Mouse (Mus musculus): ENCODE data around the gene Rassf2. TPM values are rescaled to one million over a fixed set of nuclear protein-coding genes. Genes with fewer than 3 reads are reported as not detected.
A peak's percentile ranks its signal among the peaks of the same experiment; 100 is the strongest.

Gene Rassf2
- polyA plus RNA-seq, 1 experiment from 2014 or later, result 5.5 TPM

GRCm38 (mm10) chr2:132049491-132049890, 19.4 kb upstream of the Rassf2 start:
- Histone ChIP-seq H3K36me3 (no peaks in the 10 kb centered on the region), H3K9me3 (replicated peaks) (no peaks in the 10 kb centered on the region), H3K4me3 (no peak overlapping the region), H3K27ac (no peak overlapping the region), H3K27me3 (ENCODE audit: low read depth, poor library complexity, severe bottlenecking) (no peaks in the 10 kb centered on the region), H3K4me1 (peaks cover 7% of the 10 kb centered on the region; the same call in 1 of the 2 replicates)
- 58% methylated on average over 3 of the region's 3 CpGs for WGBS
- no peak for DNase-seq (ENCODE audit: low spot score)

- H3K36me3 ChIP-seq, result no peaks in the 10 kb centered on the region
- H3K4me3 ChIP-seq, result no peak overlapping the region
- H3K4me1 ChIP-seq, result peaks cover 17% of the 10 kb centered on the region
- 83% methylated on average over 11 of the region's 11 CpGs for WGBS
- H3K27ac ChIP-seq, result no peak overlapping the region
- no peak for DNase-seq (ENCODE audit: low spot score)
- no peaks in the 10 kb centered on the region for H3K27me3 ChIP-seq (ENCODE audit: low read depth, poor library complexity, severe bottlenecking)
- no peaks in the 10 kb centered on the region for H3K9me3 ChIP-seq (replicated peaks)
Measured at GRCm38 (mm10) chr2:132048143-132048772, 18.2 kb upstream of the Rassf2 start.

- Histone ChIP-seq H3K27me3 (ENCODE audit: low read depth, poor library complexity, severe bottlenecking) (no peaks in the 10 kb centered on the region), H3K36me3 (no peaks in the 10 kb centered on the region), H3K27ac (no peak overlapping the region), H3K9me3 (replicated peaks) (no peaks in the 10 kb centered on the region), H3K4me1 (peaks cover 26% of the 10 kb centered on the region), H3K4me3 (no peak overlapping the region)
- no peak for DNase-seq (ENCODE audit: low spot score)
- WGBS, result 91% methylated on average over 4 of the region's 4 CpGs
Measured at GRCm38 (mm10) chr2:132047364-132047763, 17.3 kb upstream of the Rassf2 start.

- peaks cover 31% of the 10 kb centered on the region for H3K4me1 ChIP-seq
- H3K27me3 ChIP-seq (ENCODE audit: low read depth, poor library complexity, severe bottlenecking), result no peaks in the 10 kb centered on the region
- H3K4me3 ChIP-seq, result no peak overlapping the region
- no peaks in the 10 kb centered on the region for H3K36me3 ChIP-seq
- 94% methylated on average over 4 of the region's 4 CpGs for WGBS
- no peak for DNase-seq (ENCODE audit: low spot score)
- H3K27ac ChIP-seq, result no peak overlapping the region
- no peaks in the 10 kb centered on the region for H3K9me3 ChIP-seq (replicated peaks)
Measured at GRCm38 (mm10) chr2:132046659-132047058, 16.6 kb upstream of the Rassf2 start.

- 86% methylated on average over 15 of the region's 15 CpGs for WGBS
- peak overlapping the region; percentile 20 for H3K27ac ChIP-seq
- no peak overlapping the region for H3K4me3 ChIP-seq
- no peaks in the 10 kb centered on the region for H3K9me3 ChIP-seq (replicated peaks)
- no peak for DNase-seq (ENCODE audit: low spot score)
- peaks cover 31% of the 10 kb centered on the region for H3K4me1 ChIP-seq
- no peaks in the 10 kb centered on the region for H3K36me3 ChIP-seq
- H3K27me3 ChIP-seq (ENCODE audit: low read depth, poor library complexity, severe bottlenecking), result no peaks in the 10 kb centered on the region
Measured at GRCm38 (mm10) chr2:132044320-132045274, 14.5 kb upstream of the Rassf2 start.

- no peaks in the 10 kb centered on the region for H3K27me3 ChIP-seq (ENCODE audit: low read depth, poor library complexity, severe bottlenecking)
- peak overlapping the region; percentile 2; the same call in 1 of the 2 replicates for H3K4me3 ChIP-seq
- H3K27ac ChIP-seq, result peak overlapping the region; percentile 88
- DNase-seq (ENCODE audit: low spot score), result peak; percentile 65
- 36% methylated on average over 13 of the region's 13 CpGs for WGBS
- no peaks in the 10 kb centered on the region for H3K36me3 ChIP-seq
- H3K4me1 ChIP-seq, result peaks cover 30% of the 10 kb centered on the region
- H3K9me3 ChIP-seq (replicated peaks), result no peaks in the 10 kb centered on the region
Measured at GRCm38 (mm10) chr2:132043101-132043621, 13.1 kb upstream of the Rassf2 start.

- 62% methylated on average over 7 of the region's 7 CpGs for WGBS
- DNase-seq (ENCODE audit: low spot score), result no peak
Measured at GRCm38 (mm10) chr2:132039894-132040293, 9.8 kb upstream of the Rassf2 start.

GRCm38 (mm10) chr2:132036326-132036725, 6.3 kb upstream of the Rassf2 start:
- DNase-seq (ENCODE audit: low spot score), result no peak
- Histone ChIP-seq H3K4me3 (no peak overlapping the region), H3K4me1 (peaks cover 21% of the 10 kb centered on the region), H3K9me3 (replicated peaks) (no peaks in the 10 kb centered on the region), H3K27me3 (ENCODE audit: low read depth, poor library complexity, severe bottlenecking) (peaks cover 7% of the 10 kb centered on the region), H3K36me3 (no peaks in the 10 kb centered on the region), H3K27ac (no peak overlapping the region)
- WGBS, result 78% methylated on average over 5 of the region's 5 CpGs

More at GRCm38 (mm10) chr2:132039894-132040293, 9.8 kb upstream of the Rassf2 start:
- no peak overlapping the region for H3K27ac ChIP-seq
- H3K27me3 ChIP-seq (ENCODE audit: low read depth, poor library complexity, severe bottlenecking), result no peaks in the 10 kb centered on the region
- H3K4me1 ChIP-seq, result peaks cover 36% of the 10 kb centered on the region
- H3K9me3 ChIP-seq (replicated peaks), result no peaks in the 10 kb centered on the region
- no peak overlapping the region for H3K4me3 ChIP-seq
- H3K36me3 ChIP-seq, result no peaks in the 10 kb centered on the region

GRCm38 (mm10) chr2:132035470-132035835, 5.4 kb upstream of the Rassf2 start:
- Histone ChIP-seq H3K36me3 (no peaks in the 10 kb centered on the region), H3K27ac (peak overlapping the region; percentile 17; the same call in 1 of the 2 replicates), H3K27me3 (ENCODE audit: low read depth, poor library complexity, severe bottlenecking) (peaks cover 16% of the 10 kb centered on the region), H3K4me3 (no peak overlapping the region), H3K4me1 (peaks cover 30% of the 10 kb centered on the region), H3K9me3 (replicated peaks) (no peaks in the 10 kb centered on the region)
- no peak for DNase-seq (ENCODE audit: low spot score)
- WGBS, result 78% methylated on average over 11 of the region's 11 CpGs

GRCm38 (mm10) chr2:132034590-132035469, 4.8 kb upstream of the Rassf2 start:
- H3K27ac ChIP-seq, result peak overlapping the region; percentile 17; the same call in 1 of the 2 replicates
- no peak for DNase-seq (ENCODE audit: low spot score)
- WGBS, result 73% methylated on average over 4 of the region's 4 CpGs

GRCm38 (mm10) chr2:132031364-132032095, 1.5 kb upstream of the Rassf2 start:
- H3K27me3 ChIP-seq (ENCODE audit: low read depth, poor library complexity, severe bottlenecking), result peaks cover 55% of the 10 kb centered on the region
- no peak for DNase-seq (ENCODE audit: low spot score)
- 73% methylated on average over 11 of the region's 11 CpGs for WGBS
- no peaks in the 10 kb centered on the region for H3K9me3 ChIP-seq (replicated peaks)
- peaks cover 42% of the 10 kb centered on the region for H3K4me1 ChIP-seq
- H3K27ac ChIP-seq, result no peak overlapping the region
- H3K36me3 ChIP-seq, result no peaks in the 10 kb centered on the region
- no peak overlapping the region for H3K4me3 ChIP-seq

More at GRCm38 (mm10) chr2:132034590-132035469, 4.8 kb upstream of the Rassf2 start:
- peaks cover 32% of the 10 kb centered on the region for H3K4me1 ChIP-seq
- H3K9me3 ChIP-seq (replicated peaks), result no peaks in the 10 kb centered on the region
- peaks cover 22% of the 10 kb centered on the region for H3K27me3 ChIP-seq (ENCODE audit: low read depth, poor library complexity, severe bottlenecking)
- H3K4me3 ChIP-seq, result no peak overlapping the region
- no peaks in the 10 kb centered on the region for H3K36me3 ChIP-seq
